Mouse (Mus musculus) cerebellum, adult 8-10 months (tissue): ENCODE data around the gene Pros1.

Source experiments
- DNase-seq: peaks from one replicate; pipeline ENCODE4 v3.0.0; 2022

Gene Pros1

GRCm38 (mm10) chr16:62854191-62855068 is at the start of gene Pros1:
Pros1 (plus strand) TSS chr16:62854307.
- DNase-seq, result peak; percentile 11

DNA sequence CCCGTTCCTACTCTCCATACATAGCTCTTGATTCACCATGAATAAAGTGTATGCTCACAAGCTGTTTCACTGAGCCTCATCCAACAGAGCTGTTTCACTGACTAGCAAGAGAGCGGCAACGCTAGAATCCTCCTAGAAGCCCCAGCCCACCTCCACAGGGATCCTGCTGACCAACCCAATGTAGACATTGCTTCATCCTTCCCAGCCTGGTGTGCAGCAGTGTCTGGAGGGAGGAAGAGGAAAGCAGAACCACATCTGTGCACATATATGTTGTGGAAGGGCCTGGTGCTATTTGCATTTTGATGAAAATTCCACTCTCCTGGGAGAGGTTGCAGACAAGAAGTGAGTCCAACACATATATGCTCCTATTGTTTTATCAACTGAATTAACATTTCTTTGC is 49.5 kb upstream of the Pros1 start:
- DNase-seq, result no peak

DNA sequence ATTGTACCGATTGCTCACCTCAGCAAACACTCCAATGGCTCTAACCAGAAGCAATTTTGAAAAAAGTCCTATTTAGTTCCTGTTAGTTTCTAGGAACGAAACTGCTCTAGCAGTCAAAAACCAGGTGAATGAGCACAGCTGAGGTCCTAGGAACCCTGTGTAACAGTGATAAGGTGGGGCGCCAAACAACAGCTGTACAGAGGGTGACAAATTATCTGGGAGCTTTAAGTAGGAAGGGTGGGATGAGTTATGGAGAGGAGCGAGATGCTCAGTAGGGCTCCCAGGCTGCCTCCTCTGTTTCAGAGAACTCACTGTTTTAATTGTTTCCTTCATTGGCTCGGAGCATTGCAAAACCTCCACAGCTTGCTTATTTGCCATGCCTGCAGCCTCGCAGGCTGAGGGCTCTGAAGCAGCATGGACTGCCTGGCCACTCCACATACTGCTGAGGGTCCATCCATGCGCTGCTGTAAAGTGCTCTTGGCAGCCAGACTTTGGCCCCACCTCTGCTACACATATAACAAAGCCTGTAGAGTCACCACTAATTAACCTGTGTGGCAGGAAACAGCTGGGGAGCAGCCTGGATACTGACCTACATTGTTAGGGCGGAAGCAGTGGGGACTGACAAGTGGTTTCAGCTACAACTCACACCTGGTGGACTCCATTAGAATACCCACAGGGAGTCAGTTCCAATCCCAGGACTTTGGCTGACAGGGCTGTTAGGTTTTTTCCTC is 46.7 kb upstream of the Pros1 start:
- no peak for DNase-seq

DNA sequence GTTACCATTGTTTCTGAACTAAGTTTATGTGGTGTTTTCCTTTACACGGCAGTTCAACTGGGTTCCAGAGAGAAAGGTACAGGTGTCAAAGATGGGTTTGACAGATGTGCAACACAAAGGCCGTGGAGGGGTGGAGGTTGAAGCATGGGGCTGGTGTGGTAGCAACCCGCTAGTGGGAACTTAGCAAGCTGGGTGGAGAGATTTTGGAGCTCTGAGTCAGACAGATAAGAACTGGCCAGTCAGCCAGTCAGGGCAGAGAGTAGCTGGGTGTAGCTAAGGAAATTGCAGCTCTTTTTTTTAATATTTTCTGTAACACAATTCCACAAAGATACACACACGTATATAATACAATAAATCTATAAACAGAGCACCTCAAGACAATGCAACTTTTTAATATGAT is 43.3 kb upstream of the Pros1 start:
- no peak for DNase-seq

DNA sequence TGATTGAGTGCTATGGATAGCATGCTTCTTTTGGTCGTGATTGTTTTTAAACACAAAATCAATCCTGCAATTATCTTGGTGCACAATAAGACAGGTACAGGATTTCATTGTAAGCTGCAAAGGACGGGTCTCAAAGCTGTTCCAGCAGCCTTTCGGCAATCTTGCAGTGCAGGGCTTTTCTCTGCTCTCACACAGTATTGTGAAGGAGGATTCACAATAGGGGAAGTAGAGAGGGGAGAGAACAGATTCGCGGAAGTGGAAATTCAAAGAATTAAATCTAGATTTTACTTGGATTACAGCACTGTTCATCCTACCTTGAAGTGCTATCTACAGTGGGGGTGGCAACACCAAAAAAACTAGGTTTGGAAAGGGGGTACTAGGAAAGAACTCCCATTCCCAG is 40.3 kb upstream of the Pros1 start:
- DNase-seq, result no peak

DNA sequence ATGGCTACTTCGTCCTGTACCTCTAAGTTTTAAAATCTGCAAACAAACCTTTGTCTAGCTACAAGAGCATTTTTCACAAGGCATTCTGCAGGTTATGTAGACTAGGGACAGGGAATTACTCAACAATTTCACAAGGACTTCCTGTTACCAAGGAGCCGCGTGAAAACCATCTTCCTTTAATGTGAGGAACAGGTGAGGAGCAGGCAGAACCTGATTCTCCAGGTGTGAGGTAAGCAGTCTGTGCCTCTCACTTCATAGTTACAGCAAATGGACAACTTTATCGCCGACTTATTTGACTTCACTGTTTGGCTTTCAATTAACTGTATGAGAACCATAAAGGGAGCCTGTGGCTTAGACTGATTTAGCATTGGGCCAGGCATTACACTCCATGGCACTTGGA is 39.6 kb upstream of the Pros1 start, which contains the start of gene Stx19:
Gene Stx19 (plus strand): TSS at position 186 of the 400 bp plus-strand sequence.
- no peak for DNase-seq

GRCm38 (mm10) chr16:62822472-62822871 is 31.6 kb upstream of the Pros1 start:
- DNase-seq, result no peak

- peak; percentile 10 for DNase-seq
These were observed 27.7 kb upstream of the Pros1 start for GRCm38 (mm10) chr16:62826156-62827001.

DNA sequence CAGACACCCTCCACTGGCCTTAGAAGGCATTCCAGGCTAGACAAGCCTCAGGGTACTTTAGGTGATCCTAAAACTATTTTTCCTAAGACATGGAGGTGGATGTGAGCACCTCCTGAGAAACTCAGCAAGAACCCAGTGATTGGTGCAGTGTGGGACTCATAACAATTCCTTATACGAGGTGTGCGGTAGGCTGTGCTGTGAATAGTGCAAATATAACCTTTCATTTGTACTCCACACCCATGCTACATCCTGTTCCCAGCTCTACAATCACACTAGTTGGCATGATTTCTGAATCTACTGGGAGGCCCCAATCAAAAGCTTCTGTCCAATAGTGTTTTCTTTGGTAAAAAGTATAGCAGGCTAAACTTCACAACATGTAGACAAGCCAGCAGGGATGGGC is 22.1 kb upstream of the Pros1 start:
- no peak for DNase-seq

DNA sequence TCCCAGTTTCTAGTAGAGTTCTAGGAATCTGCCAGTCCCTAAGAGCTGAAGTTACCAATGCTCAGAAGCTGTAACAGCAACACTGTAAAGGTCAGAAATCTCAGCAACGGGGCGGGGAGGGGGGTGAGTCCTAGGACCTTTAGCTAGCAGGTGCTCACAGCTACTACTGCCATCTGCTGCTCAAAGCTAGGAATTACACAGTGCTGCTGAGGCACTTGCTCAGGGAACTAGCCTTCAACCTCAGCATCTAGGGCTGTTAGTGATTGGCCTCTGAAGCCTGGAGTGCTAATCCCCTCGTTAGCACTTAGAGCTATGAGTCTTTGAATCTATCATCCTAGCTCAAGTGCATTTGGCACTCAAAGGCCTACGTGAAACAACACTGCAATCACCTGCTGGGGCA is 21.6 kb upstream of the Pros1 start:
- peak; percentile 9 for DNase-seq

- DNase-seq, result no peak
These were observed 19.9 kb upstream of the Pros1 start for GRCm38 (mm10) chr16:62834016-62834735.

- no peak for DNase-seq
These were observed 8.8 kb upstream of the Pros1 start for GRCm38 (mm10) chr16:62845341-62845740.

DNA sequence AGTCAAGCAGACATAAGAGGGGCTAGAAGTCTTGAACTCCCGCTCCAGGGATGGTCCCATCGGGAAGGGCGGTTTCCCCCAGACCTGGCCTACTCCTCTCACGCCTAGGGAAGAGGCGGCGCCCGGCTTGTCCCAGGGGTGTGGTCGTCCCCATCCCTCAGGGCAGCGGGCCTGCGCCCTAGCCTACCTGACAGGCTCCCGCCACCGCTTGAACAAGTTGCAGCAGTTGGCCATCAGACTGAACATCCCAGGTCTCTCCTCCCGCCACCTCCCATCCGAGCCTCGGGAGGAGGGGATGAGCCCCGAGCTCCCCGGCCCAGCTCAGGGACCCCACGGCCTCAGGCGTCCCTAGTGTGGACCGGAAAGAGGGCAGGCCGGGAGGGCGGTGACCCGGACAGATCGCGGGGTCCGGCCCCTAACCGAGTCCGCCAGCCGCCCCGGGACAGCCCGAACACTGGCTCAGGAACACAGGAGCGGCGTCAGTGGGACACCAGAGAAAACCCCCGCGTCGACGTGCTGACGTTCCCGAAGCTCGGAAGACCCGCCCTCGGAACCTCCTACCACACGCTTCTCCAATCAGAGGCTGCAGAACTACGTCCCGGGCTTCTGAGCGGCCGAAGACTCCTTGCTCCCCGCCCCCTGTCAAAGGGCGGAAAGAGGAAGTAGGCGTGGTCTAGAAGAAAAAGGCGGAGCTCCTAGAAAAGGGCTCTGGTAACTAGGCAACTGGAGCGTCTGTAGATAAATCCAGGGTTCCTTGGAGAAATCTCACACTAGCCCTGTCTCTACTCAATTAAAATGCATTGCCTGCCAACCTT is 7.4 kb upstream of the Pros1 start, which contains the start of gene Arl13b:
Gene Arl13b (minus strand): TSS at position 543 of the 815 bp plus-strand sequence.
- peak; percentile 91 for DNase-seq

GRCm38 (mm10) chr16:62852464-62853252 is 1.4 kb upstream of the Pros1 start:
- DNase-seq, result no peak

DNA sequence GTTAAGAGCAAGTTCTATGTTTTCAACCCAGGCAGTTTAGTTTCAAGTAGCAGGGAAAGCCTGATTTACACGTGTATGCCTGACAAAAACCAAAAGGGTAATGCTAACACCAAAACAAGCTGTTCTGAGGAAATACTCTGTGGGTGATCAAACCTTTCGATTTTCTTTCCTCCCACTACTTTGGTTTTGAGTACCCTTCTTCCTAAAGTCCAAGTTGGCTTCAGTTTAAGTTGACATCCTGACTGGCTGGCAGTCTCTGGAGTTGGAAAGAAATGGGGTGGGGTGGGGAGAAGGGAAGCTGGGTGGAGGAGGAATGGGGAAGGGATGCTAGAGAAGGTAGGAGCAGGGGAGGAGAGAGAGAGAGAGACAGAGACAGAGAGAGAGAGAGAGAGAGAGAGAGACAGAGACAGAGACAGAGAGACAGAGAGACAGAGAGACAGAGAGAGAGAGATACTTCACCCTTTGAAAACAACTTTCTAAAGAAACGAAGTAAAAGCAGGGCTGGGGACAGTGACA is 438 bp upstream of the Pros1 start:
- no peak for DNase-seq

- no peak for DNase-seq
These were observed 1.3 kb downstream of the Pros1 start for GRCm38 (mm10) chr16:62855385-62855784.

GRCm38 (mm10) chr16:62856273-62856672 is 2.2 kb downstream of the Pros1 start:
- no peak for DNase-seq

- no peak for DNase-seq
These were observed 3.4 kb downstream of the Pros1 start for GRCm38 (mm10) chr16:62857498-62857897.

DNA sequence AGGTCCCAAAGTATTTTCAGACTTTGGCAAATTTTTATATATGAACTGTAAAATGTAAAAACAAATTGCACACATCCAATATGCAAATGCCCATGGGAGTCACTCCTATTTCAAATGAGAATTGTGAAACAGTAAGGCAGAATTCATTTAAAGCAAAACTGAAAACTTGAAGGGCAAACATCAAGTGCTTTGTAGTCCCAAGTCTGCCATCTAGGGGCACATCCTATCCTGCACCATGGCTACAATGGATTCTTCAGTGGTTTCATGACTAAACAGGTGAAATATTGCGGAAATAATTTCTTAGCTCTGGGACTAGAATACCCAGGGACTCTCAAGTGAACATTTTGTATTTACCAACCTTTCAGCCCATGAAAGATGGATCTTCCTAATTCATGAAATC is 3.9 kb downstream of the Pros1 start:
- no peak for DNase-seq

DNA sequence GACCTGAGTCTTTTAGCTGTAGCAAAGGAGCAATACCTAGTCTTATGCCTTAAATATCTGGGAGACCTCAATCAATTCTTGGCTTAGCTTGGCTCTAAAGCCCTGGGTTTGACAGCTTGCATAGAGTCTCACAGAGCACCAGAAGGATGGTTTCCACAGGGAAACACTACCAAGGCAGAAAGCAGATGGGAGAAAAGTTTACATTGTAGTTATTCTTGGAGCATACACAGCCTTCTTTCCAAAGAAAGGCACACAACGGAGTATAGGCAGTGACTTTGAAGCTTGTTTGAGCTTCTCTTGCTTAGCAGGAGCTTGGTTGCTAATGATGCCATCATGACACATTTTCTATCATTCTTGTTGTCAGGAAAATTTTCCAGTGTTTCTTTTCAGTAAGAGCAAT is 6.0 kb downstream of the Pros1 start:
- no peak for DNase-seq
